Mouse (Mus musculus): ENCODE results near the gene Rad9a. TPM values are rescaled to one million over a fixed set of nuclear protein-coding genes. Genes with fewer than 3 reads are reported as not detected.

Gene Rad9a
- polyA plus RNA-seq, 1 experiment from 2014 or later, result 11.3 TPM

DNA sequence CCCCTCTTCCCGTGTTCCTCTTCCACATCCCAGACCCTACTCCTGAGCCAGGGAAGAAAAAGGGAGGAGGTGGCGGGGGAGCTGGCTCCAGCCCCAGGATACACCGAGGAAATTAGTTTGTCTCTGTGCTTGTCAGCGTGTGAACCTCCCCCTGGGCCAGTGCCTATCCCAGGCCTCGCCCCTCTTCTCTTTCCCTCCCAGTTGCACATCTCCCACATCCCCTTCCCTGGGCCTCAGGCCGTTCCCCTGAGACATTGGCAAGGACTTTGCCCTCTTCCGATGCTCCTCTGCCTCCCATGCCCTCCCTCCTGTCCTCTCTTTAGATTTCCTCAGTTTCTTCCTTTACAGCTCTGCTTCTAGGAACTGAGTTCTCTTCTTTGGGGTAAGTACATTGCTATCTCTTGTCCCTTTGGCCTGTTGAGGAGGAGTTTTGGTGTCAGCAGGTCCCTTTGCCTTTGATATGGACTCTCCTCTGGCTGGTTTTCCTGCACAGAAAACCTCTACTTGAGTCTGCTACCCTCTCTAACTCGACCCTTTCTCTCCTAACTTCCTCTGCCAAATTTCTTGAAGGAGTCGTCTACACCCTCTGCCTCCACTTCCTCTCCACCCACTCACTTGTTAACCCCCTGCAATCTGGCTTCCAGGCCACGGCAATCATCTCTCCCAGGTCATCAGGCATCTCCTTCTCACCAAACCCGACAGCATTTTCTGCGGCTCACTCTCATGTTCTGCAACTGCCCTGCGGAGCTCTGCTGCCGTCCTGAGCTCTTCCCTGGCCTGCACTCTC lies 19.7 kb upstream of the Rad9a start:
- Histone ChIP-seq H3K27me3 (ENCODE audit: control insufficient read depth, insufficient read depth, low read length) (no peaks in the 10 kb centered on the region; the same call in 1 of the 2 replicates), H3K27ac (replicated peaks) (peak overlapping the region; percentile 70), H3K36me3 (ENCODE audit: control insufficient read depth, insufficient read depth, low read length) (no peaks in the 10 kb centered on the region), H3K9ac (ENCODE audit: low read length) (peak overlapping the region; percentile 50), H3K4me1 (replicated peaks; ENCODE audit: control insufficient read depth, insufficient read depth) (peaks cover 19% of the 10 kb centered on the region), H3K4me2 (replicated peaks; ENCODE audit: low read depth) (peak overlapping the region; percentile 37), H3K4me3 (ENCODE audit: low read depth, low read length) (no peak overlapping the region), H3K9me3 (ENCODE audit: control insufficient read depth, low read length) (no peaks in the 10 kb centered on the region)
- TF ChIP-seq EP300 (optimal IDR thresholded peaks at IDR 0.05), result no peak
- TF ChIP-seq CTCF (IDR thresholded peaks at IDR 0.05; ENCODE audit: low read depth), result no peak
- DNase-seq (ENCODE audit: low spot score) (no peak), ATAC-seq (ENCODE audit: low FRiP score, low TSS enrichment) (peak; percentile 44; the same call in 1 of the 2 replicates)
- WGBS, result 27% methylated on average over 13 of the region's 14 CpGs

DNA sequence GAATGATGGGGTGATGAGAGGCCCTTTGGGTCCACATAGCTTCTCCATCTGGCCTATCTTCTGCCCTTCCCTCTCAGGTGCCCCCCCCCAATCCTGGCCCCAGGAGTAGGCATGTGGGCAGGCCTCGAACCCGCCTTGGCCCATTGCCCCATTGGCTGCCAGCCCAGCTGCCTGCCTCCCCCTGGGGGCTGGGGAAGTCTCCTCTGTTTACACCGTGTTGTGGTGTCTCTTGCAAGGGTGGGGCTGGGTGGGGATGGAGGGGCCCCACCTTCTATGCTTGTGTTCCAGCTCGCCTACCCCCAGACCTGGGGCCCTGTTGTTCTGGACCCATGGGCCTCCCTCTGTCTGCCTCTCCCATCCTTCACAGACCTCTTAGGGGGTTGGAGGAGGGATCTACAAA lies 19.0 kb upstream of the Rad9a start:
- TF ChIP-seq EP300 (optimal IDR thresholded peaks at IDR 0.05) (no peak), CTCF (IDR thresholded peaks at IDR 0.05; ENCODE audit: low read depth) (no peak)
- whole genome bisulfite sequencing, result 19% methylated on average over 4 of the region's 4 CpGs
- H3K4me3 ChIP-seq (ENCODE audit: low read depth, low read length), result no peak overlapping the region
- peak overlapping the region; percentile 63 for H3K27ac ChIP-seq (replicated peaks)
- no peaks in the 10 kb centered on the region; the same call in 1 of the 2 replicates for H3K27me3 ChIP-seq (ENCODE audit: control insufficient read depth, insufficient read depth, low read length)
- H3K9me3 ChIP-seq (ENCODE audit: control insufficient read depth, low read length), result no peaks in the 10 kb centered on the region
- no peak overlapping the region for H3K9ac ChIP-seq (ENCODE audit: low read length)
- ATAC-seq (ENCODE audit: low FRiP score, low TSS enrichment) (no peak), DNase-seq (ENCODE audit: low spot score) (no peak)
- peak overlapping the region; percentile 31; the same call in 1 of the 2 replicates for H3K4me2 ChIP-seq (replicated peaks; ENCODE audit: low read depth)
- H3K4me1 ChIP-seq (replicated peaks; ENCODE audit: control insufficient read depth, insufficient read depth), result peaks cover 19% of the 10 kb centered on the region
- no peaks in the 10 kb centered on the region for H3K36me3 ChIP-seq (ENCODE audit: control insufficient read depth, insufficient read depth, low read length)

DNA sequence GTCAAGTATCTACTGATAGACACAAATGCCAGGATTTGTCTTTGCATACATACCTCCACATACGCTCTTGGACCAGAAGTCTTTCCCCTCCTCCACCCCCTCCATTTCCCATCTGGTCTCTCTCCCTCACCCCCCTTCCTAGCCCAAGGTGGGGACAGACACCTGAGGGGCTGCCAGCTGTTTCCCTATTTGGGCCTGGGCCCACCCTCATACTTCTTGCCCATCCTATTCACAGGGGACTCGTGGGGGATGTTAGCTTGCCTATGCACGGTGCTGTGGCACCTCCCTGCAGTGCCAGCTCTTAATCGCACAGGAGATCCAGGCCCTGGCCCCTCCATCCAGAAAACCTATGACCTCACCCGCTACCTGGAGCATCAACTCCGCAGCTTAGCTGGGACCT lies 18.5 kb upstream of the Rad9a start:
- TF ChIP-seq EP300 (optimal IDR thresholded peaks at IDR 0.05), result no peak
- no peaks in the 10 kb centered on the region for H3K9me3 ChIP-seq (ENCODE audit: control insufficient read depth, low read length)
- DNase-seq (ENCODE audit: low spot score) (no peak), ATAC-seq (ENCODE audit: low FRiP score, low TSS enrichment) (no peak)
- H3K27ac ChIP-seq (replicated peaks), result peak overlapping the region; percentile 63; the same call in 1 of the 2 replicates
- H3K4me3 ChIP-seq (ENCODE audit: low read depth, low read length), result no peak overlapping the region
- no peaks in the 10 kb centered on the region; the same call in 1 of the 2 replicates for H3K27me3 ChIP-seq (ENCODE audit: control insufficient read depth, insufficient read depth, low read length)
- no peaks in the 10 kb centered on the region for H3K36me3 ChIP-seq (ENCODE audit: control insufficient read depth, insufficient read depth, low read length)
- H3K4me2 ChIP-seq (replicated peaks; ENCODE audit: low read depth), result no peak overlapping the region
- WGBS, result 77% methylated on average over 6 of the region's 6 CpGs
- peaks cover 19% of the 10 kb centered on the region for H3K4me1 ChIP-seq (replicated peaks; ENCODE audit: control insufficient read depth, insufficient read depth)
- no peak overlapping the region for H3K9ac ChIP-seq (ENCODE audit: low read length)

DNA sequence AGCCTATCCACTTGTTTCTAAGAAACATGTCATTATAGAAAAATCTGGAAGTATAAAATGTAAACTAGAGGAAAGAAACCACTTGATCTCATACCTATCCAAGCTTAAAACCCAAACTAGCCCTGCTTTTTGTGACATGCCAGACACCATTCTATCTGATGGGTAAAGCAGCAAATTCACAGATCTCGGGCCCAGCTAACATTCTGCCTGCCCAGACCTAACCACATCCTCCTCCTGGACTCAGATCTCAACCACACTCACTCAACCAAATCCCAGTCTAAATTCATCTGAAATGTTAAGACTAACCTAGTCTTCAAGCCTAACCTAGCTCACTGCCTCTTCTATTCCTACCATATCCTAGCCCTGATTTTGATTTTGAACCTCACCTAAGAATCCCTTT lies 17.3 kb upstream of the Rad9a start:
- 72% methylated on average over 1 of the region's 1 CpGs for WGBS
- Histone ChIP-seq H3K27ac (replicated peaks) (no peak overlapping the region), H3K27me3 (ENCODE audit: control insufficient read depth, insufficient read depth, low read length) (no peaks in the 10 kb centered on the region; the same call in 1 of the 2 replicates), H3K36me3 (ENCODE audit: control insufficient read depth, insufficient read depth, low read length) (no peaks in the 10 kb centered on the region), H3K9ac (ENCODE audit: low read length) (no peak overlapping the region), H3K9me3 (ENCODE audit: control insufficient read depth, low read length) (no peaks in the 10 kb centered on the region), H3K4me3 (ENCODE audit: low read depth, low read length) (no peak overlapping the region), H3K4me1 (replicated peaks; ENCODE audit: control insufficient read depth, insufficient read depth) (peaks cover 19% of the 10 kb centered on the region), H3K4me2 (replicated peaks; ENCODE audit: low read depth) (no peak overlapping the region)
- ATAC-seq (ENCODE audit: low FRiP score, low TSS enrichment) (no peak), DNase-seq (ENCODE audit: low spot score) (no peak)
- TF ChIP-seq EP300 (optimal IDR thresholded peaks at IDR 0.05) (no peak), CTCF (IDR thresholded peaks at IDR 0.05; ENCODE audit: low read depth) (no peak)

DNA sequence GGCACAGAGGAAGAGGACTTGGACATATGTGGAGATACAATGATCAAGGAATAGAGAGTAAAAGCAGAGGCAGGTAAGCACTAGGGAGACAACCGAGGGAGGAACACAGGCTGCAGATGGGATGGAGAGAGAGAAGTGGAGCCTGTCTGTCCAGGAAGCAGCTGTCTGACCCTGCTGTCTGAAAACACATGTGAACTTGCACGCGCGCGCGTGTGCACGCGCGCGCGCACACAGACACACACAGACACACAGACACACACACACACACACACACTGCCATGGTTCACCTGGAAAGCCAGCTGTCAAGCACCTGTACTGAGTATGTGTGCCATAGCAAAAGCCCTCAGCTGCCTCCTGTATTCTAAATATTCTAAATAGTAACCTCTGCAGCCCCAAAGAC lies 16.8 kb upstream of the Rad9a start:
- TF ChIP-seq EP300 (optimal IDR thresholded peaks at IDR 0.05) (no peak), CTCF (IDR thresholded peaks at IDR 0.05; ENCODE audit: low read depth) (no peak)
- no peaks in the 10 kb centered on the region for H3K36me3 ChIP-seq (ENCODE audit: control insufficient read depth, insufficient read depth, low read length)
- peak; percentile 11 for DNase-seq (ENCODE audit: low spot score)
- H3K27ac ChIP-seq (replicated peaks), result peak overlapping the region; percentile 71
- H3K27me3 ChIP-seq (ENCODE audit: control insufficient read depth, insufficient read depth, low read length), result no peaks in the 10 kb centered on the region; the same call in 1 of the 2 replicates
- H3K4me2 ChIP-seq (replicated peaks; ENCODE audit: low read depth), result no peak overlapping the region; the same call in 1 of the 2 replicates
- ATAC-seq (ENCODE audit: low FRiP score, low TSS enrichment), result no peak
- no peak overlapping the region for H3K4me3 ChIP-seq (ENCODE audit: low read depth, low read length)
- no peak overlapping the region for H3K9ac ChIP-seq (ENCODE audit: low read length)
- WGBS, result 67% methylated on average over 11 of the region's 11 CpGs
- peaks cover 19% of the 10 kb centered on the region for H3K4me1 ChIP-seq (replicated peaks; ENCODE audit: control insufficient read depth, insufficient read depth)
- H3K9me3 ChIP-seq (ENCODE audit: control insufficient read depth, low read length), result no peaks in the 10 kb centered on the region

DNA sequence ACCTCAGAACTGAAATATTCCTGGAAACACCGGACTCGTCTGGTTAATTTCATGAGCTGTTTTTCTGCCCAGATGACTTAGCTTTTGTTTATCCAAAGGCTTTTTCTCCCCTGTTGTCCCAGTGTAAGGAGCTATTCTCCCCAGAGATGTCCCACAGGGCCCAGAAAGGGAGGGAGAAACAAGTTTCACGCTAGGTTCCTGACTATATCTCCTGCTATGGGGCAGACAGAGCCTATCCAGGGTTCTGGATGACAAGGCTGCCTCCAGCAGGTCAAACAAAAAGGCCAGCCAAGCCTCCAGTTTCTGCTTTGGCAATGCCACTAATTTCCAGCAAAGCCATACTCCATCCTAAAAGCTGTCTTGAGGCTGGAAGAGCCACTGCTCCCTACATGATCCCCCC lies 16.4 kb upstream of the Rad9a start:
- no peak overlapping the region; the same call in 1 of the 2 replicates for H3K4me2 ChIP-seq (replicated peaks; ENCODE audit: low read depth)
- H3K4me1 ChIP-seq (replicated peaks; ENCODE audit: control insufficient read depth, insufficient read depth), result peaks cover 19% of the 10 kb centered on the region
- no peak for TF ChIP-seq CTCF (IDR thresholded peaks at IDR 0.05; ENCODE audit: low read depth)
- no peak overlapping the region for H3K9ac ChIP-seq (ENCODE audit: low read length)
- DNase-seq (ENCODE audit: low spot score) (peak; percentile 15), ATAC-seq (ENCODE audit: low FRiP score, low TSS enrichment) (no peak)
- H3K4me3 ChIP-seq (ENCODE audit: low read depth, low read length), result no peak overlapping the region
- no peaks in the 10 kb centered on the region for H3K36me3 ChIP-seq (ENCODE audit: control insufficient read depth, insufficient read depth, low read length)
- no peaks in the 10 kb centered on the region; the same call in 1 of the 2 replicates for H3K27me3 ChIP-seq (ENCODE audit: control insufficient read depth, insufficient read depth, low read length)
- H3K27ac ChIP-seq (replicated peaks), result peak overlapping the region; percentile 71
- 30% methylated on average over 3 of the region's 3 CpGs for WGBS
- H3K9me3 ChIP-seq (ENCODE audit: control insufficient read depth, low read length), result no peaks in the 10 kb centered on the region

All from stomach, postnatal 0 days (tissue).